8 mouse cellular contexts compared by ENCODE assay signal in genomic region chr10:91167352-91167751, GRCm38 (mm10). TPM values are rescaled to one million over a fixed set of nuclear protein-coding genes. Genes with fewer than 3 reads are reported as not detected.
DNase-seq lines count a peak whose midpoint lies in the region; ATAC-seq lines count a peak whose summit lies in the region.

No protein-coding gene starts in this region.

- 19% methylated on average over 7 of the region's 7 CpGs for WGBS in lung, embryonic 16.5 days
- WGBS in embryonic facial prominence, embryonic 15.5 days: 29% methylated on average over 7 of the region's 7 CpGs
- WGBS in intestine, embryonic 16.5 days: 31% methylated on average over 7 of the region's 7 CpGs
- WGBS in stomach, embryonic 14.5 days: 46% methylated on average over 7 of the region's 7 CpGs

- peaks cover 26% of the 10 kb centered on the region for H3K4me1 ChIP-seq in lung, embryonic 16.5 days (replicated peaks; ENCODE audit: control insufficient read depth, insufficient read depth, low read length)
- H3K4me1 ChIP-seq in embryonic facial prominence, embryonic 15.5 days: peaks cover 27% of the 10 kb centered on the region
- H3K4me1 ChIP-seq in intestine, embryonic 16.5 days (ENCODE audit: control insufficient read depth, insufficient read depth, low read length): peaks cover 23% of the 10 kb centered on the region; the same call in 1 of the 2 replicates
- H3K4me1 ChIP-seq in stomach, embryonic 14.5 days (ENCODE audit: control insufficient read depth, insufficient read depth, low read length): peaks cover 15% of the 10 kb centered on the region

- H3K36me3 ChIP-seq in lung, embryonic 16.5 days (ENCODE audit: control insufficient read depth, insufficient read depth, low read length): peaks cover 25% of the 10 kb centered on the region
- peaks cover 28% of the 10 kb centered on the region for H3K36me3 ChIP-seq in embryonic facial prominence, embryonic 15.5 days
- H3K36me3 ChIP-seq in intestine, embryonic 16.5 days (ENCODE audit: control insufficient read depth, insufficient read depth, low read length): no peaks in the 10 kb centered on the region
- peaks cover 29% of the 10 kb centered on the region for H3K36me3 ChIP-seq in stomach, embryonic 14.5 days (ENCODE audit: control insufficient read depth, insufficient read depth, low read length)

- peak overlapping the region; percentile 49; the same call in 1 of the 2 replicates for H3K27ac ChIP-seq in lung, embryonic 16.5 days (ENCODE audit: low read length)
- peak overlapping the region; percentile 51 for H3K27ac ChIP-seq in embryonic facial prominence, embryonic 15.5 days (replicated peaks)
- peak overlapping the region; percentile 49 for H3K27ac ChIP-seq in intestine, embryonic 16.5 days (ENCODE audit: low read length)
- H3K27ac ChIP-seq in stomach, embryonic 14.5 days (ENCODE audit: low read length): peak overlapping the region; percentile 33; the same call in 1 of the 2 replicates

- no peak overlapping the region for H3K9ac ChIP-seq in lung, embryonic 16.5 days (ENCODE audit: low read length)
- no peak overlapping the region for H3K9ac ChIP-seq in embryonic facial prominence, embryonic 15.5 days
- H3K9ac ChIP-seq in intestine, embryonic 16.5 days (ENCODE audit: low read depth, low read length): peak overlapping the region; percentile 45; the same call in 1 of the 2 replicates
- H3K9ac ChIP-seq in stomach, embryonic 14.5 days (replicated peaks; ENCODE audit: low read depth, low read length): no peak overlapping the region

- H3K4me3 ChIP-seq in lung, embryonic 16.5 days (ENCODE audit: low read length): peak overlapping the region; percentile 30
- peak overlapping the region; percentile 12 for H3K4me3 ChIP-seq in embryonic facial prominence, embryonic 15.5 days (replicated peaks)
- peak overlapping the region; percentile 17 for H3K4me3 ChIP-seq in intestine, embryonic 16.5 days (ENCODE audit: low read length)
- H3K4me3 ChIP-seq in stomach, embryonic 14.5 days (ENCODE audit: low read depth, low read length): 0 out of 2 replicates have a peak overlapping the region, but pooled peaks have one; percentile 96

- peak overlapping the region; percentile 62 for H3K4me2 ChIP-seq in lung, embryonic 16.5 days (ENCODE audit: low read depth, low read length)
- H3K4me2 ChIP-seq in embryonic facial prominence, embryonic 15.5 days (replicated peaks): peak overlapping the region; percentile 29
- peak overlapping the region; percentile 58 for H3K4me2 ChIP-seq in intestine, embryonic 16.5 days (ENCODE audit: low read depth, low read length)
- peak overlapping the region; percentile 53 for H3K4me2 ChIP-seq in stomach, embryonic 14.5 days (replicated peaks; ENCODE audit: low read depth, low read length)

- ATAC-seq in lung, embryonic 16.5 days (ENCODE audit: low read depth): no peak
- no peak for ATAC-seq in embryonic facial prominence, embryonic 15.5 days (ENCODE audit: insufficient number of reproducible peaks, low FRiP score, low TSS enrichment, low read depth)
- ATAC-seq in intestine, embryonic 16.5 days: no peak
- ATAC-seq in stomach, embryonic 14.5 days (ENCODE audit: insufficient number of reproducible peaks, insufficient read depth, low FRiP score, low read depth): no peak

- no peaks in the 10 kb centered on the region for H3K27me3 ChIP-seq in lung, embryonic 16.5 days (ENCODE audit: control insufficient read depth, insufficient read depth, low read depth, low read length)
- H3K27me3 ChIP-seq in embryonic facial prominence, embryonic 15.5 days: no peaks in the 10 kb centered on the region
- no peaks in the 10 kb centered on the region for H3K27me3 ChIP-seq in intestine, embryonic 16.5 days (replicated peaks; ENCODE audit: control insufficient read depth, insufficient read depth, low read length)
- no peaks in the 10 kb centered on the region for H3K27me3 ChIP-seq in stomach, embryonic 14.5 days (ENCODE audit: control insufficient read depth, insufficient read depth, low read length)

- no peak for DNase-seq in lung, postnatal 10 days
- no peak for DNase-seq in spleen, postnatal 4 days (ENCODE audit: low spot score in 2 of 2)
- DNase-seq in thymus, postnatal 0 days (ENCODE audit: low spot score): no peak
- no peak for DNase-seq in cerebellum, postnatal 4 days (ENCODE audit: low spot score in 2 of 2)

- no peaks in the 10 kb centered on the region for H3K9me3 ChIP-seq in lung, embryonic 16.5 days (ENCODE audit: control insufficient read depth, low read length)
- H3K9me3 ChIP-seq in embryonic facial prominence, embryonic 15.5 days (replicated peaks): no peaks in the 10 kb centered on the region
- H3K9me3 ChIP-seq in intestine, embryonic 16.5 days (ENCODE audit: control insufficient read depth, low read length): no peaks in the 10 kb centered on the region
- H3K9me3 ChIP-seq in stomach, embryonic 14.5 days (ENCODE audit: control insufficient read depth, low read depth, low read length): no peaks in the 10 kb centered on the region

RNA-seq across cellular contexts. Expression of gene Tmpo, which starts 13.8 kb away (rescaled TPM):
- 210 and 220 TPM in 2 replicates for polyA plus RNA-seq in lung, embryonic 16.5 days (2015; fragmentation: Nextera tagmentation; extraction: Ambion mirVana)
- 198 and 203 TPM in 2 replicates for polyA plus RNA-seq in embryonic facial prominence, embryonic 15.5 days (2015; fragmentation: Nextera tagmentation; extraction: Ambion mirVana)
- polyA plus RNA-seq in intestine, embryonic 16.5 days (2015; fragmentation: Nextera tagmentation; extraction: Ambion mirVana): 110 and 111 TPM in 2 replicates
- 236 and 261 TPM in 2 replicates for polyA plus RNA-seq in stomach, embryonic 14.5 days (2014; fragmentation: Nextera tagmentation; extraction: Ambion mirVana)
- polyA plus RNA-seq in thymus, postnatal 0 days (2015; fragmentation: Nextera tagmentation; extraction: Ambion mirVana): 234 and 263 TPM in 2 replicates

RNA-seq across cellular contexts. Expression of gene Slc25a3, which starts 43.5 kb away (rescaled TPM):
- polyA plus RNA-seq in lung, embryonic 16.5 days (2015; fragmentation: Nextera tagmentation; extraction: Ambion mirVana): 405 and 406 TPM in 2 replicates
- polyA plus RNA-seq in embryonic facial prominence, embryonic 15.5 days (2015; fragmentation: Nextera tagmentation; extraction: Ambion mirVana): 417 and 423 TPM in 2 replicates
- polyA plus RNA-seq in intestine, embryonic 16.5 days (2015; fragmentation: Nextera tagmentation; extraction: Ambion mirVana): 743 and 812 TPM in 2 replicates
- polyA plus RNA-seq in stomach, embryonic 14.5 days (2014; fragmentation: Nextera tagmentation; extraction: Ambion mirVana): 501 and 502 TPM in 2 replicates
- 416 and 468 TPM in 2 replicates for polyA plus RNA-seq in thymus, postnatal 0 days (2015; fragmentation: Nextera tagmentation; extraction: Ambion mirVana)

Comparison
In these comparisons a context has a peak if more than half of its experiments do, and no peak if none do; other contexts are left out.
1. H3K4me3 ChIP-seq: peak in every context shown above with its lines; median percentile 96 in stomach, embryonic 14.5 days; 30 in lung, embryonic 16.5 days; 17 in intestine, embryonic 16.5 days; 12 in embryonic facial prominence, embryonic 15.5 days.